Mouse (Mus musculus) testis, adult 2 months (tissue): ENCODE measurements around the gene Fam192a. TPM values are rescaled to one million over a fixed set of nuclear protein-coding genes. Genes with fewer than 3 reads are reported as not detected.

Experiments
- H3K27ac ChIP-seq: fragments of 200-500 bp; 2 replicates; pipeline ENCODE4 v1.5.1; 2012; ENCODE audit warnings: low read depth, low read length; ENCODE audit not compliant: control insufficient read depth, insufficient read depth
- H3K27me3 ChIP-seq: fragments of 200-500 bp; 2 replicates; pipeline ENCODE4 v1.6.1; 2012; ENCODE audit warnings: mild to moderate bottlenecking, low read length, moderate library complexity; ENCODE audit not compliant: control insufficient read depth, insufficient read depth
- H3K36me3 ChIP-seq: fragments of 200-500 bp; 2 replicates; pipeline ENCODE4 v1.6.1; 2012; ENCODE audit warnings: mild to moderate bottlenecking, low read length; ENCODE audit not compliant: control insufficient read depth, insufficient read depth
- H3K4me1 ChIP-seq: fragments of 200-500 bp; 2 replicates; pipeline ENCODE4 v1.6.1; 2012; ENCODE audit warnings: low read length; ENCODE audit not compliant: control insufficient read depth, insufficient read depth
- H3K4me3 ChIP-seq: fragments of 200-500 bp; 2 replicates; pipeline ENCODE4 v1.5.1; 2012; ENCODE audit warnings: low read depth, mild to moderate bottlenecking, low read length, moderate library complexity, mixed read lengths; ENCODE audit not compliant: control insufficient read depth
- CTCF ChIP-seq: fragments of 200-500 bp; IDR thresholded peaks from 2 replicates; pipeline ENCODE4 v1.5.1; 2012; ENCODE audit warnings: low read depth, mild to moderate bottlenecking, inconsistent platforms, low read length, moderate library complexity; ENCODE audit not compliant: control insufficient read depth, insufficient read depth, insufficient replicate concordance
- POLR2A ChIP-seq: fragments of 200-500 bp; IDR thresholded peaks from 2 replicates; pipeline ENCODE4 v1.6.1; 2012; ENCODE audit warnings: low read depth, mild to moderate bottlenecking, inconsistent platforms, low read length, moderate library complexity; ENCODE audit not compliant: control insufficient read depth
- polyA plus RNA-seq: library from polyadenylated mRNA; depleted of rRNA; stranded (reverse); fragments of >200 nt; gene quantifications from 2 replicates; pipeline ENCODE4 v1.2.3, GENCODE M21; 2012

Gene Fam192a
- polyA plus RNA-seq, 1 experiment = 25.1 TPM

- H3K27me3 ChIP-seq = no peaks in the 10 kb centered on the region
- no peaks in the 10 kb centered on the region for H3K36me3 ChIP-seq
- no peaks in the 10 kb centered on the region for H3K4me1 ChIP-seq
- no peak overlapping the region for H3K27ac ChIP-seq
- H3K4me3 ChIP-seq = no peak overlapping the region
- TF ChIP-seq CTCF = no peak
- no peak for TF ChIP-seq POLR2A
Measured at GRCm38 (mm10) chr8:94540025-94540424, 61.8 kb downstream of the Fam192a start.

DNA sequence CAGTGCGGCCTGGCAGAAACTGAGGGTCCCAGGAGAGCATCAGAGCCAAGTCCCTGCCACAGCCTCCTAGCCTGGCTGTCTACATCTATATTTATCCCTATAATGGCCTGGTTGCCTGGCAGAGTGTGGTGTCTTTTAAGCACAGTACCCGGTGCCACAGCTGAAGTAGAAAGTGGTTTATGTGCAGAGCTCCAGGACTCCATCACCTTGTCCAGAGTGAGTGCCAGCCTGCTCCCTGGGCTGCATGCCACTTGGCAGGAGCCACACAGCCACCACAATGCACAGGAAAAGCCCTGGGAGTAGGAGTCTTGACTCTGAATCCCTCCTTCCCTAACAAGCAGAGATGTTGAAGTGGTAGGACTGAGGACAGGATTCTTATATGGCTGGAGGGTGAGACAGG, 64.3 kb downstream of the Fam192a start:
- peaks cover 11% of the 10 kb centered on the region for H3K4me1 ChIP-seq
- H3K4me3 ChIP-seq = no peak overlapping the region
- H3K27ac ChIP-seq = no peak overlapping the region
- no peaks in the 10 kb centered on the region for H3K36me3 ChIP-seq
- no peak for TF ChIP-seq CTCF
- no peak for TF ChIP-seq POLR2A
- H3K27me3 ChIP-seq = no peaks in the 10 kb centered on the region; the same call in 1 of the 2 replicates

DNA sequence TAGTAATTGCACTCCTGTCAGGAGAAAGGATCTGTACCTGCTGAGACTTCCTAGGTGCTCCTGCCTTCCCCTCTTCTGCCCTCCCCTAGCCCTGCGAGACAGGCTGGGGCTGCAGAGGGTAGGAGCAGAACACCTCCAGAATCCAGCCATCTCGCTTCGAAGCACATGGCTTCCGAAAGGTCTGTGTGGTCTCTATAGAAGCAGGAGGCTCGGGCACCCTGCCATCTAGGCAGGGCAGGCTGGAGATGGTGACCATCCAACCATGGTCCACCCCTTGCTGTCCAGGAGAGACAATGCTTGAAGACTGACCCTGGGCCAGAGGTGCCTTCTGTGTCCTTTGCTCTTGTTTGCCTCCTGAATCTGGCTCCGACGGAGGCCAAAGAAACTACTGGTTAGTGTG, 66.2 kb downstream of the Fam192a start:
- Histone ChIP-seq H3K36me3 (no peaks in the 10 kb centered on the region), H3K4me1 (peaks cover 11% of the 10 kb centered on the region), H3K27ac (no peak overlapping the region), H3K27me3 (no peaks in the 10 kb centered on the region; the same call in 1 of the 2 replicates), H3K4me3 (no peak overlapping the region)
- no peak for TF ChIP-seq POLR2A
- no peak for TF ChIP-seq CTCF

DNA sequence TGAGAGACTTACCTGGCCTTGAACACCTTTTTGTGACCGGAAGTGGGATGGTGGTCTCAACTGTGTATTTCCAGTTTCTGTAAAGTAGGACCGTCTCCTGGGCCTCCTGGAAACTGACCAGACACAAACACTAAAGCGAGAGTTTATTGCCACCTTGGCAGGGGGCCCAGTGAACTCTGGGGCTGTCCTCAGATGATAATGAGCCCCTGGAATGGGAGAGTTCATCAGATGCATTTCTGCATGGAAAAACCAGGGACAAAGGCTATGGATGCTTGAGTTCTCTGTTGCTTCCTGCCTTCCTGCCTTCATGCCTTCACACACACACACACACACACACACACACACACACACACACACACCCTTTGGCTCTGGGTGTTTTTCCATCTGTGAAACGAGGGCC, 67.2 kb downstream of the Fam192a start:
- TF ChIP-seq CTCF (no peak), POLR2A (no peak)
- H3K27ac ChIP-seq = no peak overlapping the region
- no peak overlapping the region for H3K4me3 ChIP-seq
- peaks cover 11% of the 10 kb centered on the region for H3K4me1 ChIP-seq
- H3K27me3 ChIP-seq = no peaks in the 10 kb centered on the region; the same call in 1 of the 2 replicates
- H3K36me3 ChIP-seq = no peaks in the 10 kb centered on the region

- Histone ChIP-seq H3K36me3 (no peaks in the 10 kb centered on the region), H3K27me3 (no peaks in the 10 kb centered on the region; the same call in 1 of the 2 replicates), H3K4me3 (peak within 1 kb of the TSS; percentile 81), H3K4me1 (peaks cover 11% of the 10 kb centered on the region), H3K27ac (no peak within 1 kb of the TSS)
- TF ChIP-seq POLR2A = no peak; the same call in 1 of the 2 replicates
- TF ChIP-seq CTCF = no peak
Measured at GRCm38 (mm10) chr8:94532873-94533671, 68.7 kb downstream of the Fam192a start, which contains the start of gene Cpne2. Gene Cpne2 (plus strand): TSS chr8:94532990.

- Histone ChIP-seq H3K27me3 (no peaks in the 10 kb centered on the region; the same call in 1 of the 2 replicates), H3K36me3 (no peaks in the 10 kb centered on the region), H3K4me3 (peak overlapping the region; percentile 81), H3K4me1 (peaks cover 11% of the 10 kb centered on the region), H3K27ac (no peak overlapping the region)
- no peak for TF ChIP-seq POLR2A
- no peak for TF ChIP-seq CTCF
Measured at GRCm38 (mm10) chr8:94532525-94532872, 69.3 kb downstream of the Fam192a start.

DNA sequence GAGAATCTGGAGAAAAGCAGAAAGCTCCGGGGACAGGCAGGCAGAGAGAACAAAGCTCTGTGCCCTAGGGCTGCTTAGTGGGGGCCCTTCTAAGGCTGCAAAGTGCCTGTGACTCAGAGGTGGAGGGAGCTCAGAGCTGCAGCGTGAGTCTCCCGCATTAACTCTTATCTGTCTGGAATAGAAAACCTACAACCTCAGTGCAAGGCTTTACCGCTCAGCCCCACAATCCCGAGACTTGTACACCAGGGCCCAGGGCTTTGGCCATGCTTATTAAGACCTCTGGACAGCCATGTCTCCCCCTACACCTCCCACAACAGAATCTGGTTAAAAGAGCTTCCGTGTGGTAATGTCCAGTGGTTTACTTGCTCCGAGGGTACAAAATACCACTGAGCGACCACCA, 69.8 kb downstream of the Fam192a start:
- Histone ChIP-seq H3K36me3 (no peaks in the 10 kb centered on the region), H3K4me1 (peaks cover 11% of the 10 kb centered on the region), H3K4me3 (no peak overlapping the region), H3K27me3 (no peaks in the 10 kb centered on the region; the same call in 1 of the 2 replicates), H3K27ac (no peak overlapping the region)
- no peak for TF ChIP-seq CTCF
- no peak for TF ChIP-seq POLR2A

GRCm38 (mm10) chr8:94530643-94531042, 71.2 kb downstream of the Fam192a start:
- peaks cover 11% of the 10 kb centered on the region for H3K4me1 ChIP-seq
- H3K27me3 ChIP-seq = no peaks in the 10 kb centered on the region; the same call in 1 of the 2 replicates
- H3K36me3 ChIP-seq = no peaks in the 10 kb centered on the region
- no peak overlapping the region for H3K4me3 ChIP-seq
- H3K27ac ChIP-seq = no peak overlapping the region
- TF ChIP-seq POLR2A (no peak), CTCF (no peak)
